Mouse (Mus musculus) cerebellum, postnatal 36 days (tissue): ENCODE measurements around the gene Tmtc4.
A peak's percentile ranks its signal among the peaks of the same experiment; 100 is the strongest.

Experiments used
- DNase-seq, 2 experiments: peaks; one replicate each; pipeline ENCODE4 v3.0.0; 2021 to 2022; ENCODE audit warnings: mixed read lengths in 2 of 2

The Tmtc4 gene

DNA sequence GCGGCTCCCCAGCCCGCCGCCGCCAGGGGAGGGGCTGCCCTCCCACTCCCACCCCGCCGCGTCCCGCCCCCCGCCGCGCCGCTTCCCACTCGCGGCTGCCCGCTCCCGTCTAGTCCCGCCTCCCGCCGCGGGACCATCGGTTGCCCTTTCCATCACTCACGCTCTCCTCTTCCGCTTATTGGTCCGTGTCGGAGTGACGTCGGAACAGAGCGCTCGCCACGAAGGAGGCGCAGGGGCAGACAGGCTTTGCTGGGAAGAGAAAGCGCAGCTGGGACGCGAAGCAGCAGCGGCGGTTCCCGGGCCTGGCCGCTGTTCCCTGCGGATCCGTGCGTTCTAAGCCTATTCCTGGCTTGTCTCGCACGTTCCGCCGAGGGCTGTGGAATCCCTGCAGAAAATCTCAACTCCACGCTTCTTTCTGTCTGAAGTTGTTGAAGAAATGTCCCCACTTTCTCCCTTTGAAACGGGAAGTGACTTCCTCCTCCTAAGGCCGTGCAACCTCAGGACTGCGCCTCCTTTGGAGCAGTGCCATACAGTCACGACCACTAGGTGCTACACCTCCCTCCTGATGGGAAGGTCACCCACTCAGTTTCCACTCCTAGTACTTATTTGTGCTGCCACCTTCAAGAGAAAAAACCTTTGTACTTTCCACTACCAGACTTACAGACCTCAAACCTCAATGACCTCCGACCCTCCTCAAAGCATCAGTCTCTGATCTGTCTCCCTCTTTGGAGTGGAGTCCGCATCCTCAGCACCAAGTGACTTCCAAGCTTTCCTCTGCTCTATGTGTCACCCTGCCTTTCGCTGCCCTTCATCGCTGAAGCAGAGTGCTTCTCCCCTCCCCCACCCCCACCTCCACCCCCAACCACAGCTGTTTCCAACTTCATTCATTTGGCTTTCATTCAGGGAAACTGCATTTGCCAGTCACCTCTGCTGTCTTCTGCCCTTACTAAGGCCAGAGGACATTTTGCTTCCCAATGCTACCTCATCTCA, at the start of gene Tmtc4:
TSS of gene Tmtc4 (minus strand) at position 810 of the 990 bp plus-strand sequence.
- DNase-seq = peak; percentile 92 to 94

- no peak for DNase-seq
Measured at GRCm38 (mm10) chr14:123032435-123032834, 48.6 kb upstream of the Tmtc4 start.

DNA sequence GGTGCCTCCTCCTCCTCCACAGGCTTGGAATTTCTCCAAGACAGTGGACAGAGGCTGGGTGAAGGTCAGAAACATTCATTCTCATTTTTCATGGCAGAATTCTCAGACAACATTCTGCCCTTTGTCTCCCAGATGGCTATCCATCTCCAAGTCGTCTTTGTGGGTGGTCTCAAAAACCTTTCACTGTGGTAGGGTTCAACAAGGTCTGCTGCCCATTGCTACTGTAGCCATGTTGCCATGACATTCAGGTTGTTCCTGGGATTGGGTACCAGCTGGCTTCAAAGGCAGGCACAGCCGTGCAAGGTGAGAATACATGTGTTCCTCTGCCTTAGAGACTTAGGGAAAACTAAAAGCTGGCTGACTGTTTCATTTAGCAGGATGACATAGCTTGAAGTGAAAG, 44.0 kb upstream of the Tmtc4 start:
- DNase-seq = no peak

DNA sequence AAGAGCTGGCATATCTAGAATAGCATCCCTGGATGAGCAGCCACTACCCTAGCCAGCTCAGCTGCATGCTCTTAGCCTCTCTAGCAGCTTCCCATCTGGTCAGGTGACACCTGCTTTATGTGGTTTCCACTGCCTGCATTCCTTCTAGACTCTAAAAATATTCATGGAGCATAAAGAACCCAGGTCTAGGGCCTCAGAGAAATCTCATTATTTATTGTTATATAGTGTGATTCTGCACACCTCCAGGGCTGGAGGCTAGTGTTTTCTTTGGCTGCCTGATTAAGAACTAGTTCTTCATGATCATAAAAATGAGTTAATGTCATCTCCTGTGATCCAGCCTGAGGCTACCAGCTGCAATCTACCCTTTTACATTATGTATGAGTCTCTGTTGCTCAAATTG, 39.1 kb upstream of the Tmtc4 start:
- no peak for DNase-seq

GRCm38 (mm10) chr14:123016310-123016709, 32.5 kb upstream of the Tmtc4 start:
- DNase-seq = no peak

GRCm38 (mm10) chr14:123015687-123016086, 31.9 kb upstream of the Tmtc4 start:
- no peak for DNase-seq

DNA sequence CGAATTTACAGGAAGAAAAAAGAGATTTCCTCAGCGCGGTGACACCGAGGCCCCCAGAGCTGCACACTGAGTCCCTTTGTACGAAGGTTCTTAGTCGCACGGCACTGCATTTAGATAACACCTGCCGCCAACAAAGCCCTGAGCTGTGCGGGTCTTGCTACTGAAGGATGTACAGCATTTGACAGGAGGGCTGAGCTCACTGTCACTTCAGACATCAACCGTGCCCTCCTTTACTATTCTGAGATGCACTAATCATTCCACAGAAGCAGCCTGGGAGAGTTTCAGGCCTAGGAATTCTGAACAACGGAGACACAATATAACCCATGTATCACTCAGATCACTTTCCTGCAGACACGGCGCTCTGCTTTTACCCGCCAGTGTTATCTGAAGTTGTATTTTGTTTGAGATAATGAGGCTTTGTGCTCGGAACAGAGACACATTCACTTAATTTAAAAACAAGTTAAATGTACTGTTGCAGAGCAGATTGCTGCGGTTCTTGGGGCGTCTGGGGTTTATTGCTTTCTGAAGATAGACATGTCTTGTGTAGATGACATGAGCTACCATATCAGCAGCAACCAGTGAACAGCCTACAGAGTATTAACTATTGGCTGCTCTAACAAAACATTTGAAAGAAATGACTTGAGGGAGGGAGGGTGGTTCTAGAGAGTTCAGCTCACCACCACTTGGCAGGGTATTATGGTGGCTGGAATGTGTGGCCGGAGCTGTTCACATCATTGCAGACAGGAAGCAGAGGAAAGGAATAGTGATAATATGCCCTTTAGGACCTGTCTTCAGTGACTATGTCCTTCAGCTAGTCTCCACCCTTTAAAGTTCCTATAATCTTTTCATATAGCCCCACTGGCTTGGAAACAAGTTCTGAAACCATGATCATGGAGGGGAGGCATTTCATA, 25.5 kb upstream of the Tmtc4 start:
- no peak for DNase-seq

DNA sequence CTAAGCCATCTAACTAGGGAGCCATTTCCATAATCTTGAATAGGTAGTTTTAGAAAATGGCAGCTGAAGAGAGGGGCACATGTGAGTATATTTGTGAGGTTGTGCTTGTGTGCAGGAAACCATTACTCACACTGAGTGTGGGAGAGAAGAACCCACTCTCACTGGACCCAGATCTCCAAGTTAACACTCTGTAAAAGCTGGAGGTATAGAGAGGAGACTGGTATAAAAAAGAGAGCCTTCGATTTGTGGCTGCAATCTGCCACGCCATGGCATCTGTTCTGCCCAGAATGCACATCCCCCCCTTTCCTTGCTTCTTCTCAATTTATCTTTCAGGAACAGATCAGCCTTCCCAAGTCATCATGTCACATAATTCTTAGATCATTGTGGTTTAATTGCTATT, 24.8 kb upstream of the Tmtc4 start:
- no peak for DNase-seq

GRCm38 (mm10) chr14:123003715-123004114, 19.9 kb upstream of the Tmtc4 start:
- DNase-seq = no peak

GRCm38 (mm10) chr14:123001391-123001790, 17.6 kb upstream of the Tmtc4 start:
- DNase-seq = no peak

- DNase-seq = no peak
Measured at GRCm38 (mm10) chr14:122997465-122997864, 13.6 kb upstream of the Tmtc4 start.

DNA sequence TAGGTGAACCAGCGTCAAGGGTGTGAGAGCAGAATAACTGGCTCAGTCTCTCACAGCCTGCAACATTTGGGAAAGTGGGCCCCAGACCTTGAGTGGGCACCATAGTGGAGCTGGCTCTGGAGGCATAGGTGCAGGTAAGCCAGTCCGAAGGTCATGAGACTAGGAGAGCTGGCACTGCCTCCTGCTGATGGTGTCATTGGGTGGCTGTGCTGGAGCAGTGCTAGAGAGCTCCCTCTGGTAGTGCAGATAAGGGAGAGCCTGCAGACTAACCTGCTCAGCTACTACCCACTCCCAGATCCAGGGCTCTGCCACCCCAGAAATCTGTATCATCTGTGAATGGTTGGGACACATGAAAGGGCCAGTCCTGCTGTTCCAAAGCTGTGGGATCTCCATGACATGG, 10.1 kb upstream of the Tmtc4 start:
- DNase-seq = no peak

GRCm38 (mm10) chr14:122992937-122993336, 9.1 kb upstream of the Tmtc4 start:
- no peak for DNase-seq

- no peak for DNase-seq
Measured at GRCm38 (mm10) chr14:122990521-122991052, 6.8 kb upstream of the Tmtc4 start.

- DNase-seq = no peak
Measured at GRCm38 (mm10) chr14:122986404-122986803, 2.6 kb upstream of the Tmtc4 start.

- DNase-seq = peak; percentile 83 to 88
Measured at GRCm38 (mm10) chr14:122982571-122983225, 1.1 kb downstream of the Tmtc4 start.

DNA sequence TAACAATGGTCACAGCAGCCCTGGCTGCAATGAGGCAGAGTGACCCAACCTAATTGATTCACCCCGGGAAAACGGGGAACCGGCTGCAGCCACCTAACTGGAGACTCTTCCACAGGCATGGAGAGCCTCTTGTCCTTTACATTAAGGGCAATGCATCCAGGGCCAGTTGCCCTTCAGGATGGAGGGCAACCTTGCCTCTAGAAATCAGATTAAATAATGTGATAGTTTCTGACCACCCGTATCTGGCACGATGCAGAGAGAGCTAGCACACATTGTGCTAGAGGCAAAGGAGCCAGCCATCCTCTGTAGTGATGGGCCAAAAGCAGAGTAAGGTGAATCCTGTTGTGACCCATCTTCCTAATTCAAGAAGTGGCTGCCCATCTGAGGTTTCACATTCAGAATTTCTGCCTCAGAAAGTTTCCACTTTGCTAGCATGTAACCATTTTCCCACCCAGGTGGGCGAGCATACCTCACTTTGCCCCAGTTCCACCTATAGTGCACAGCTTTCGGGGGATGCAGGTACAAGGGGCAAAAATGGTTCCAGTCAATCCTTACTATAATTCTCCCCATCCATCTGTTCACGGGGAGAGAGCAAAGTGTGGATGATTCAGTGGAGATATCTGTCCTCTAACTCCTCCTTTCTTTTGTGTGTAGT, 1.9 kb downstream of the Tmtc4 start:
- peak; percentile 15 to 28 for DNase-seq

- DNase-seq = no peak
Measured at GRCm38 (mm10) chr14:122978871-122979270, 5.0 kb downstream of the Tmtc4 start.

DNA sequence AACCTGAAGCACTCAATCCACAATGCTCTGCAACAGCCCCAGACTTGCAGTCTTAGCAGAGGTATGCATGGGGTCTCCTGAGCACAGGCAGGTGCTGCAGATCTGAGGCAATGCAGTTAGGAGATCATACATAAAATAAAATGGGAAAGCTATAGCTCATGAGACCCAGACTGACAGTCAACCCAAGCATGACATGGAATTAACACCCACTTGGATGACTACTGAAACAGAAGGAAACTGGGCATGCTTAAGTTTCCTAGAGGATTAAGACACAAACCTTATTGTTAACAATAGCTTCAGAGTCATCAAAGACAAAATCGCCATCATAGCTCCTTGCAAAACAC, 6.1 kb downstream of the Tmtc4 start:
- DNase-seq = no peak

GRCm38 (mm10) chr14:122977056-122977796, 6.6 kb downstream of the Tmtc4 start:
- no peak for DNase-seq

DNA sequence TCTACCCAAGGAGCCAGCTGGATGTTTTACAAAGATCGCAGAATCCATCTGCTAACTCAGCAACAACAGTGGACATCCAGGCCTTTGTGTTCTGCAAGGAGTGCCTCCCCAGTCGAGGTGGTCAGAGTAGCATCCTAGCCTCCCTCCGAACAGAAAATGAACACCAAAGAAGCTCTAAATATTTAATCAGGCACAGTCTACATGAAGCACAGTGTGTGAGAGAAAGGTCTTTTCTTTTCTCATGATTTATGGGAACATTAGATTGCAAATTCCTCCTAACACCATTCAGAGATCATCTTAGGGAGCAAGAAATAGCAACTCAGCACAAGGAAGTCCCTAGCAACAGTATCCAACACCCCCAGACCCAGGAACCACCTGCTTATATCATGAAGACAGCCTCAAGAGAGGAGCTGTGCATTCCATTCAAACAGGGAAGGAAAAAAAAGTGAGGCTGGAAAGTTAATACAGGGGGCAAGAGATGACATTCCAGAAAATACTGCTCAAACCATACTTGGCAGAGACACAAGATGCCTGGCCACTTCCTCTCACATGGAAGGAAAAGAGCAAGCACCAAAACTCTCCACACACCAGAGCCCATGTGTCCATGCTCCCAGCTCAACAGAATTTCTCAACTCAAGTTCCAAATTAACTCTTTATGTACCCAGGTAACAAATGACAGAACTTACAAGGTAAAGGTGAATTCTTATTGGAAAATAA, 8.8 kb downstream of the Tmtc4 start:
- DNase-seq = no peak
